Mouse (Mus musculus): Measurements from ENCODE around the gene Cpvl. TPM values are rescaled to one million over a fixed set of nuclear protein-coding genes. Genes with fewer than 3 reads are reported as not detected.

Cpvl gene
- total RNA-seq (2015) = not detected in 2 replicates
- 0.17 TPM in 1 of 2 replicates, not detected in the other for total RNA-seq (2017)

DNA sequence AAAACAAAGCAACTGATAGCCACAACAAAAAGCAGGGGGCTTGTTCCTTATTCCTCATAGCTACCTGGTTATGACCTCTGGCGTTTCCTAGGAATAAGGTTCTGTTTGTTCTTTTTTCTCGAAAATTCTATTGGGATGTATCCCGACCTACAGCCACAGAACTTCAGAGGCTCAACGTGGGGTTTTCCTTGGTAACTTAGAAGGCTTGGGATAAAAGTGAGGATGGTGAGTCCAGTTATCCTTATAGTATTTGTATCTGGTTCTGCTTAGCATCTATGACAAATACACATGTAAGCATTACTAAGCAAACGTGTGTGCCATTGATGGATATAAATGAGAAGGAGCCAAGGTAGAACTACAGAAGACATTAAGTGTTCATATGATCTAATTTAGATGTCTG, at the start of gene Cpvl:
Gene Cpvl (minus strand): TSS at position 101 of the 400 bp plus-strand sequence.
- ATAC-seq (replicated peaks; ENCODE audit: poor library complexity) = no peak

- ATAC-seq (replicated peaks; ENCODE audit: poor library complexity) = no peak
Observed at GRCm38 (mm10) chr6:54023846-54024245, 45.4 kb upstream of the Cpvl start.

GRCm38 (mm10) chr6:54021123-54021789, 42.8 kb upstream of the Cpvl start:
- 0 out of 2 replicates have a peak, but pooled peaks have one; percentile 42 for ATAC-seq (replicated peaks; ENCODE audit: poor library complexity)

DNA sequence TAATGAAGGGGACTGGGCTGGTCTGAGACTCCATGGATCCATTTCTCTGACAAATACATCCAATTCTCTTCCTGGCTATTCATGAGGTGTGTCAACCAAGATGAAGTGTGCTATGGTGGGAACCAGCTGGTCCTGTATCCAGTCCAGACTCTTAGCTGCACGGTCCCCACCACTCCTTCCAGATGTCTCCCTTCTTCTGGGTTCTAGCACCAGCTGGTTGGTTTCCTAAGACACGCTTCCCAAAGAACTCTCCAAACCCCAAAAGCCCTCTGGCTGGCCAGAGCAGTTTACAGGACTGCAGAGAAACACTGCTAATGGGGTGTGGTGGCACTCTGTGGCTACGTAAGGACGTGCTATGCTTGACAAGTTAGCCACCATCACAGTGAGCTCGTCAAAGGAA, 40.4 kb upstream of the Cpvl start:
- no peak for ATAC-seq (replicated peaks; ENCODE audit: poor library complexity)

- ATAC-seq (replicated peaks; ENCODE audit: poor library complexity) = no peak
Observed at GRCm38 (mm10) chr6:54018038-54018437, 39.6 kb upstream of the Cpvl start.

- ATAC-seq (replicated peaks; ENCODE audit: poor library complexity) = no peak
Observed at GRCm38 (mm10) chr6:54012163-54012562, 33.7 kb upstream of the Cpvl start.

DNA sequence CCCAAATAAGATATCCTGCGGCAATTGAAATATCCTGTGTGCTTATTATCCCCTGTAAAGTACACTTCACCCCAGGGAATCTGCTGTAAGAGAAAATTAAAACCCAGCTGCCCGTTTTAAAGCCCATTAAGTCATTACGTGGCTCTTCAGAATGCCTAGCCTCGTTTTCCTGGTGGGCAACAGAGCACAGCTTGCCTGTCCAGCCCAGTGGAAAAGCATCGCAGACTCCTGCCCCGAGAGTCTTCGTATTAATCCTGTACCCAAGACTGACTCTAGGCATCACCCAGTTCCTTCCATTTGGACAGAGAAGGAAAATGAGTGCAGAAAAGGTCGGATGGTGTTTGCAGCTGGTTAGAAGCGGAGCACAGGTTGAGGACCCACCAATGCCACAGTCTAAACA, 31.9 kb upstream of the Cpvl start:
- no peak for ATAC-seq (replicated peaks; ENCODE audit: poor library complexity)

GRCm38 (mm10) chr6:54009293-54009692, 30.8 kb upstream of the Cpvl start:
- ATAC-seq (replicated peaks; ENCODE audit: poor library complexity) = no peak

- ATAC-seq (replicated peaks; ENCODE audit: poor library complexity) = no peak
Observed at GRCm38 (mm10) chr6:54008448-54009120, 30.1 kb upstream of the Cpvl start.

- ATAC-seq (replicated peaks; ENCODE audit: poor library complexity) = no peak
Observed at GRCm38 (mm10) chr6:54005302-54005701, 26.8 kb upstream of the Cpvl start.

GRCm38 (mm10) chr6:53996226-53996955, 17.9 kb upstream of the Cpvl start:
- ATAC-seq (replicated peaks; ENCODE audit: poor library complexity) = peak; percentile 58

GRCm38 (mm10) chr6:53995519-53995918, 17.0 kb upstream of the Cpvl start:
- ATAC-seq (replicated peaks; ENCODE audit: poor library complexity) = peak; percentile 83

- ATAC-seq (replicated peaks; ENCODE audit: poor library complexity) = no peak
Observed at GRCm38 (mm10) chr6:53992386-53992785, 13.9 kb upstream of the Cpvl start.

- ATAC-seq (replicated peaks; ENCODE audit: poor library complexity) = no peak
Observed at GRCm38 (mm10) chr6:53987235-53987634, 8.8 kb upstream of the Cpvl start.

DNA sequence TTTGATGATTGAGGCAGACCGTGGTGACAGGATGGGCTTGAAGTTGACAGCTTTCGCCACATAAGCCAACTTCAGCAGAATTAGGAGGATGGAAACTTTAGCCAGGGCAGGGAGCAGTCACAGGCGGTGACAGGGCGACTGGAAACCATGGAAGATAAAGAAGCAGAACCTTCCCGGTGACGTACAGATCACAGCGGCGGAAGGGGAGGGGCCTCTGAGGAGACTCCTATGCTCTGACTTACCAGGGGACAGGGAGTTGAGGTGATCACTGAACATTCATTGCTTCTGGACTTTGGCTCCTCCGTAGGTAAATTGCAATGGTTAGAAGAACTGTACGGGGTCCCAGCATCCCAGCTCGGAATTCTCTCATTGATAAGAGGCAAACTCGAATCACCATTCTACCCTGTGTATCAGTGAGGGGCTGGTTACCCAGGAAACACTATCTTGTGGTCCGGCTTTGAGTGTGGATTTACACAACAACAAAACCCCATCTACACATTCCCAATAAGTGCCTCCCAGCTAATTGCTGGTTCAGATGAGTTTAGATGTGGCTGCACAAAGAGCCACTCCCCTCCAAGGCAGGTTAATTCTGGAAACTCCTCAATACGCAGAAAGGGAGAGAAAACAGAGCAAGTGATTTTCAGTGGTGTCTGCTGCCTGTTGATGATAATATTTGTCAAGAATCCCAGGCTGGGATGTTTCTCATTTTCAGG, 8.0 kb upstream of the Cpvl start:
- peak; percentile 57 for ATAC-seq (replicated peaks; ENCODE audit: poor library complexity)

DNA sequence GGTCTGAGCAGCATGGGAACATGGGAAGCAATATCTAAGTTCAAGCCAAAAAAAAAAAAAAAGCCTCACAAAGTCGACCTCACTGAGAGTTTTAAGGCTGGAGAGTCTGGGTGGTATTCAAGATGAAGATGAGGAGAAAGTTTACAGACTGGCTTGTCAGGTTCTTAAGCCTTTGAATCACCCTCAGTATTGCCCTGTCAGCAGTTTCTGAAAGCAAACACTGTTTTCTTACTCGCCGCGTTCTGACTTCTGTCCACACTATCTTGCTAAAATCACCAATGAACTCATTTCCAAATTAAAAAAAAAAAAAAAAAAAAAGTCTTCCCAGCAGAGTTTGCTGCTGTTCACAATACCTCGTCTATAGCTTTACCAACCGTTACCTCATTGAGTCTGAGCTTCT, 5.3 kb upstream of the Cpvl start:
- no peak for ATAC-seq (replicated peaks; ENCODE audit: poor library complexity)

DNA sequence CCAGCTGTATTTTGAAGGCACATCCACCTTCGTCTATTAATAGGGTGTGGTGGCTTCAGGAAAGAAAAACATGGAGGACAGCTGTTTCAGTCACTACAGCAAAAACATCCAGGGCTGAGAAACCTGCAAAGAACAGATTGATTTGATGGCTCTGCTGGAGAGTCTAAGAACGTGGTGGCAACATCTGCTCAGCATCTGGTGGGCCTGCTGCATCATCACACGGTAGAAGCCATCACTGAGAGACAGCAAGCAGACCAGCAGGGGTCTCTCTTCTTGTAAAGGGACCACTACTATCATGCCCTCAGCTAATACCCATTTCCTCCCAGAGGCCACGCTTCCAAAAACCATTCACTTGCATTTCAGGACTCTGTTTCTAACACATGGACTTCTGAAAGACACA, 4.1 kb upstream of the Cpvl start:
- no peak for ATAC-seq (replicated peaks; ENCODE audit: poor library complexity)

DNA sequence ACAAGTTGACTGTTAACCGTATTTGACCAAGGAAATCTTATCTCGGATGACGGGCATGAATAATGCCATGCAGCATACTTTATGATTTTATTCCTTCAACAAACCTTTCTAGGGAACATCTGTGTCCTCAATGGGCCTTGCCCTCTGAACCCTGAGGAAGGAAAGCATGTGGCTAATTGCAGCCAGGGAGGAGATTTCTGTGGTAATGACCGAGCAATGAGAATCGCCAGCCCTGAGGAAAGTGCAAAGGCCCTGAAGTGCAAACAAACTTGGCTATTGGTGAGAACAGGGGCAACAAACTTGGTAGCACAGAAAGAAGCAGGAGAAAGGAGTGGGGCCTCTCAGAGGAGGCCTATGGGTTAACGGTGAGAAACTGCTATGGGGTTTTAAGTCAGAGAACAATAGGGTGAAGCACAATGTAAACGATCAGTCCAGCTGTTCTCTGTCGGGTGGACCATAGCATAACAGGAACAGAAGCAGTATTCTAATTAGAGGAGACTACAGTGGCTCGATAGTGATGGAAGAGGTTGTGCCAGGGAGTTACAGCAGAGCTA, 3.7 kb upstream of the Cpvl start:
- no peak for ATAC-seq (replicated peaks; ENCODE audit: poor library complexity)

DNA sequence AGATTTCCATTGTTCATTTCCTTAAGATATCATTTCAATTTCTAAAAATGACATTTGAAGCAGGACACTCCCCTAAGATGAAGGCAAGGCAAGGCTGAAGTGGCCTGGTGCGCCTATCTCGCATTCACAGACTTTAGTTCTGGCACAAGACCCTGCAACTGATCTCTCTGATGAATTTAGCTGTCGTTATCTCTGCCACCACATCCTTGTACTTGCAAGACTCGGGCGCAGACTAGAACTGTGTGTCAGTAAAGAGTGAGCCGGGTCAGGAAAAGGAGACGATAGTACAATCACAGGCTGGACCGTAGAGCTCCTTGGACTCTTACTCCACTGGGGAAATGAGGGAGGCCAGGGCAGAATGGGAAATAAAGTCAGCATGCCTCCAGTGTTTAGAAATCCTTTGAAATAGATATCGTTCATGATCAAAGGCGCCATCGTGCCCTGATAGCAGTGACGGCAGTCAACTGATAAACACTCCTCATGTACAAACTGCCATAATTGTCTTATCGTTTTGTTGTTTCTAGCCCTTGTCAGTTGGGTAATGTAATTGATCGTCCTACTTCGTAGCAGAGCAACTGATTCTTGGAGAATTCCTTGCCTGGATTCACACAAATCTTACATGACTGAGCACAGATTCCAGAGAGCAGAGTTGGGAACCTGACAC, 2.5 kb upstream of the Cpvl start:
- peak; percentile 94 for ATAC-seq (replicated peaks; ENCODE audit: poor library complexity)

DNA sequence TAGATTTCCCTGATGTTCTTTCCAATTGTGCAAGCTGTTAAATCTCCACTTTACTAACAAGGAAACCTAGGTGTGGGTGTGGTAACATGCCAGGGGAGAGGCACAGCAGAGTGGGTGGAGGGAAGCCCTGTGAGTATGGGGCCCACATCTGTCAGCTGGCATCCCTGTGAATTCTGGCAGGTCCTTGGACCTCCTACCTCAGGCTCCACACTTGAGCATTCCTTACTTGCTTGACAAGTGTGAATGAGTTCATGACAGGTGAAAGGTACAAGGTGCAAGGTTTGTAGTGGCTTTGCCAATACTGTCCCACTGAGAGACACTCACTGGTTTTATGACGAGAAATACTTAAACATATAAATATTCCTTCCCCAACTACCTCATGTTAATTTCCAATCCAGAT, 4.4 kb downstream of the Cpvl start:
- no peak for ATAC-seq (replicated peaks; ENCODE audit: poor library complexity)

Data from megakaryocyte progenitor cell, adult 5-6 weeks (primary cell).